ENCODE assay signal across 16 mouse cellular contexts in the genomic region with DNA sequence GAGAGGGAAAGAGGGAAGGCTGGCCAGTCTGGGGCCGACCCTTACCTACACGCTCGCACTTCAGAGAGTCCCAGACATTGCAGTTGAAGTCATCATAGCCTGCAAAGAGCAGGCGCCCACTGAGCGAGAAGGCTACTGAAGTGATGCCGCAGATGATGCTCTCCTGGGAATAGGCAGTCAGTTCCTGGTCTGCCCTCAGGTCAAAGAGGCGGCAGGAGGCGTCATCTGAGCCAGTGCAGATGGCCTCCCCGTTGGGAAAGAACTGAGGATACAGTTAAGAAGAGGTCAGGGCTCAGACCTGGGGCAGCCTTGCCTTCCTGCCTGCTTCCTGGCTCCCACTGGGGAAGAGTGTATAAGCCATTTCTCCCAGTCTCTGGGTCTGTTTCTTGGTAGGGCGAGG. TPM values are rescaled to one million over a fixed set of nuclear protein-coding genes. Genes with fewer than 3 reads are reported as not detected.
A peak's percentile ranks its signal among the peaks of the same experiment; 100 is the strongest.
DNase-seq lines count a peak whose midpoint lies in the region; ATAC-seq and TF ChIP-seq lines count a peak whose summit lies in the region.
"Had no signal": no experiment of that assay in that cellular context is flagged by ENCODE, and none has a peak within 500 bp of the region (broad histone marks: within the 10 kb centered on the region; RNA-seq: fewer than 3 reads in every experiment).

No protein-coding gene starts in this region.

- WGBS in hindbrain, embryonic 10.5 days, result 52% methylated on average over 10 of the region's 10 CpGs
- WGBS in hindbrain, postnatal 0 days, result 68% methylated on average over 10 of the region's 10 CpGs
- 62% methylated on average over 10 of the region's 10 CpGs for WGBS in midbrain, embryonic 11.5 days
- WGBS in midbrain, postnatal 0 days, result 65% methylated on average over 10 of the region's 10 CpGs
- WGBS in embryonic facial prominence, embryonic 15.5 days, result 42% methylated on average over 10 of the region's 10 CpGs
- 72% methylated on average over 10 of the region's 10 CpGs for WGBS in stomach, postnatal 0 days

- peaks cover 68% of the 10 kb centered on the region for H3K4me1 ChIP-seq in hindbrain, embryonic 10.5 days (replicated peaks)
- peaks cover under 1% of the 10 kb centered on the region; the same call in 1 of the 2 replicates for H3K4me1 ChIP-seq in hindbrain, postnatal 0 days (ENCODE audit: insufficient read depth, low read length)
- H3K4me1 ChIP-seq in midbrain, embryonic 11.5 days (ENCODE audit: control insufficient read depth, insufficient read depth, low read length), result peaks cover 22% of the 10 kb centered on the region
- H3K4me1 ChIP-seq in midbrain, postnatal 0 days (ENCODE audit: insufficient read depth, low read length), result no peaks in the 10 kb centered on the region
- H3K4me1 ChIP-seq in embryonic facial prominence, embryonic 15.5 days, result peaks cover 21% of the 10 kb centered on the region
- H3K4me1 ChIP-seq in stomach, postnatal 0 days (replicated peaks; ENCODE audit: control insufficient read depth, insufficient read depth), result 0 out of 2 replicates have a peak, but pooled peaks cover 6% of the 10 kb centered on the region

- no peak for ATAC-seq in hindbrain, postnatal 0 days
- no peak for ATAC-seq in midbrain, embryonic 11.5 days (ENCODE audit: low FRiP score)
- ATAC-seq in midbrain, postnatal 0 days (ENCODE audit: low FRiP score), result no peak
- no peak for ATAC-seq in embryonic facial prominence, embryonic 15.5 days (ENCODE audit: insufficient number of reproducible peaks, low FRiP score, low TSS enrichment, low read depth)
- no peak for ATAC-seq in stomach, postnatal 0 days (ENCODE audit: low FRiP score, low TSS enrichment)
- ATAC-seq: inflammation-experienced regulatory T-cells, adult 6 months had no signal

- TF ChIP-seq CTCF in hindbrain, postnatal 0 days (IDR thresholded peaks at IDR 0.05; ENCODE audit: low read depth), result no peak
- no peak for TF ChIP-seq CTCF in midbrain, postnatal 0 days (IDR thresholded peaks at IDR 0.05)
- TF ChIP-seq CTCF in stomach, postnatal 0 days (IDR thresholded peaks at IDR 0.05; ENCODE audit: low read depth), result no peak

- H3K9ac ChIP-seq in hindbrain, postnatal 0 days (replicated peaks; ENCODE audit: low read length), result no peak overlapping the region
- no peak overlapping the region for H3K9ac ChIP-seq in midbrain, embryonic 11.5 days (ENCODE audit: low read length)
- H3K9ac ChIP-seq in midbrain, postnatal 0 days (replicated peaks; ENCODE audit: low read length, poor library complexity, severe bottlenecking), result no peak overlapping the region
- H3K9ac ChIP-seq in embryonic facial prominence, embryonic 15.5 days, result peak overlapping the region; percentile 13; the same call in 1 of the 2 replicates
- H3K9ac ChIP-seq in stomach, postnatal 0 days (ENCODE audit: low read length), result 0 out of 2 replicates have a peak overlapping the region, but pooled peaks have one; percentile 23

- H3K36me3 ChIP-seq in hindbrain, embryonic 10.5 days, result peaks cover 46% of the 10 kb centered on the region
- no peaks in the 10 kb centered on the region for H3K36me3 ChIP-seq in hindbrain, postnatal 0 days (ENCODE audit: insufficient read depth, low read length)
- H3K36me3 ChIP-seq in midbrain, embryonic 11.5 days (ENCODE audit: control insufficient read depth, insufficient read depth, low read length), result peaks cover 12% of the 10 kb centered on the region
- no peaks in the 10 kb centered on the region for H3K36me3 ChIP-seq in midbrain, postnatal 0 days (ENCODE audit: insufficient read depth, low read length)
- H3K36me3 ChIP-seq in embryonic facial prominence, embryonic 15.5 days, result peaks cover 20% of the 10 kb centered on the region
- no peaks in the 10 kb centered on the region for H3K36me3 ChIP-seq in stomach, postnatal 0 days (ENCODE audit: control insufficient read depth, insufficient read depth, low read length)

- H3K4me3 ChIP-seq in hindbrain, embryonic 10.5 days, result 0 out of 2 replicates have a peak overlapping the region, but pooled peaks have one; percentile 11
- no peak overlapping the region for H3K4me3 ChIP-seq in hindbrain, postnatal 0 days (ENCODE audit: low read length)
- no peak overlapping the region for H3K4me3 ChIP-seq in midbrain, embryonic 11.5 days (ENCODE audit: low read depth, low read length)
- no peak overlapping the region for H3K4me3 ChIP-seq in midbrain, postnatal 0 days (ENCODE audit: low read depth, low read length)
- H3K4me3 ChIP-seq in embryonic facial prominence, embryonic 15.5 days (replicated peaks), result no peak overlapping the region
- H3K4me3 ChIP-seq in stomach, postnatal 0 days (ENCODE audit: low read depth, low read length), result no peak overlapping the region
- H3K4me3 ChIP-seq: erythroblast, embryonic 14.5 days; left cerebral cortex, adult 2 months; myocyte had no signal

- peak; percentile 41 for DNase-seq in hindbrain, embryonic 10.5 days (ENCODE audit: low spot score)
- DNase-seq in hindbrain, postnatal 0 days (ENCODE audit: low spot score), result no peak
- peak; percentile 8 for DNase-seq in midbrain, embryonic 11.5 days (ENCODE audit: low spot score, missing footprints)
- no peak for DNase-seq in midbrain, postnatal 0 days (ENCODE audit: low spot score)
- no peak for DNase-seq in stomach, postnatal 0 days (ENCODE audit: low spot score)
- DNase-seq in Muller cell, postnatal 12 days (ENCODE audit: inconsistent ontology term), result no peak
- DNase-seq: kidney, postnatal 4 days; right cerebral cortex, postnatal 14 days had no signal

- no peak for TF ChIP-seq EP300 in stomach, postnatal 0 days (optimal IDR thresholded peaks at IDR 0.05)

- no peaks in the 10 kb centered on the region for H3K9me3 ChIP-seq in hindbrain, embryonic 10.5 days
- no peaks in the 10 kb centered on the region for H3K9me3 ChIP-seq in hindbrain, postnatal 0 days (ENCODE audit: low read length)
- H3K9me3 ChIP-seq in midbrain, embryonic 11.5 days (ENCODE audit: control insufficient read depth, low read length), result no peaks in the 10 kb centered on the region
- H3K9me3 ChIP-seq in midbrain, postnatal 0 days (ENCODE audit: low read length), result no peaks in the 10 kb centered on the region
- no peaks in the 10 kb centered on the region for H3K9me3 ChIP-seq in embryonic facial prominence, embryonic 15.5 days (replicated peaks)
- no peaks in the 10 kb centered on the region for H3K9me3 ChIP-seq in stomach, postnatal 0 days (ENCODE audit: control insufficient read depth, low read length)

- peak overlapping the region; percentile 50 for H3K27ac ChIP-seq in hindbrain, embryonic 10.5 days
- H3K27ac ChIP-seq in hindbrain, postnatal 0 days, result no peak overlapping the region
- H3K27ac ChIP-seq in midbrain, embryonic 11.5 days (ENCODE audit: low read depth, low read length), result no peak overlapping the region; the same call in 1 of the 2 replicates
- no peak overlapping the region for H3K27ac ChIP-seq in midbrain, postnatal 0 days (ENCODE audit: low read depth, low read length)
- no peak overlapping the region for H3K27ac ChIP-seq in embryonic facial prominence, embryonic 15.5 days (replicated peaks)
- H3K27ac ChIP-seq in stomach, postnatal 0 days (replicated peaks), result peak overlapping the region; percentile 40; the same call in 1 of the 2 replicates
- H3K27ac ChIP-seq: left cerebral cortex, adult 2 months had no signal

- 0 out of 2 replicates have a peak, but pooled peaks cover 9% of the 10 kb centered on the region for H3K27me3 ChIP-seq in hindbrain, embryonic 10.5 days (ENCODE audit: insufficient read depth, poor library complexity, severe bottlenecking)
- H3K27me3 ChIP-seq in hindbrain, postnatal 0 days (ENCODE audit: insufficient read depth, low read length), result no peaks in the 10 kb centered on the region
- no peaks in the 10 kb centered on the region; the same call in 1 of the 2 replicates for H3K27me3 ChIP-seq in midbrain, embryonic 11.5 days (ENCODE audit: control insufficient read depth, insufficient read depth, low read length)
- no peaks in the 10 kb centered on the region for H3K27me3 ChIP-seq in midbrain, postnatal 0 days (ENCODE audit: insufficient read depth, low read length)
- H3K27me3 ChIP-seq in embryonic facial prominence, embryonic 15.5 days, result no peaks in the 10 kb centered on the region
- H3K27me3 ChIP-seq in stomach, postnatal 0 days (ENCODE audit: control insufficient read depth, insufficient read depth, low read length), result no peaks in the 10 kb centered on the region

- H3K4me2 ChIP-seq in hindbrain, postnatal 0 days (ENCODE audit: low read depth, low read length), result no peak overlapping the region
- no peak overlapping the region for H3K4me2 ChIP-seq in midbrain, embryonic 11.5 days
- H3K4me2 ChIP-seq in midbrain, postnatal 0 days (ENCODE audit: low read depth, low read length, poor library complexity, severe bottlenecking), result no peak overlapping the region
- no peak overlapping the region for H3K4me2 ChIP-seq in embryonic facial prominence, embryonic 15.5 days (replicated peaks)
- no peak overlapping the region for H3K4me2 ChIP-seq in stomach, postnatal 0 days (replicated peaks; ENCODE audit: low read depth)

RNA-seq across cellular contexts. Expression of gene Gnb3, which starts 4.5 kb away (rescaled TPM):
- polyA plus RNA-seq in hindbrain, embryonic 10.5 days (2016; fragmentation: Nextera tagmentation; extraction: Ambion mirVana), result 0.44 and 0.76 TPM in 2 replicates
- total RNA-seq in hindbrain, postnatal 0 days (2014; rRNA removed), result 0.68 and 0.72 TPM in 2 replicates
- polyA plus RNA-seq in hindbrain, postnatal 0 days (2015; fragmentation: Nextera tagmentation; extraction: Ambion mirVana), result 1.6 and 2.2 TPM in 2 replicates
- polyA plus RNA-seq in midbrain, embryonic 11.5 days (2014; fragmentation: Nextera tagmentation; extraction: Ambion mirVana), result 3.8 TPM in 2 replicates
- 0.52 and 0.66 TPM in 2 replicates for total RNA-seq in midbrain, postnatal 0 days (2014; rRNA removed)
- 0.23 and 1.1 TPM in 2 replicates for polyA plus RNA-seq in midbrain, postnatal 0 days (2015; fragmentation: Nextera tagmentation; extraction: Ambion mirVana)
- 2.0 and 2.1 TPM in 2 replicates for polyA plus RNA-seq in embryonic facial prominence, embryonic 15.5 days (2015; fragmentation: Nextera tagmentation; extraction: Ambion mirVana)
- polyA plus RNA-seq in stomach, postnatal 0 days (2015; fragmentation: Nextera tagmentation; extraction: Ambion mirVana), result 0.53 and 0.98 TPM in 2 replicates
- total RNA-seq: granulocyte monocyte progenitor cell, adult 5-6 weeks; left cerebral cortex, adult 2 months; liver, adult 2 months; megakaryocyte progenitor cell, adult 5-6 weeks had no signal
- polyA plus RNA-seq: erythroblast, embryonic 14.5 days; liver, adult 2 months had no signal

RNA-seq across cellular contexts. Expression of gene Cdca3, which starts 6.2 kb away (rescaled TPM):
- polyA plus RNA-seq in hindbrain, embryonic 10.5 days (2016; fragmentation: Nextera tagmentation; extraction: Ambion mirVana), result 232 and 255 TPM in 2 replicates
- 34.7 and 39.9 TPM in 2 replicates for total RNA-seq in hindbrain, postnatal 0 days (2014; rRNA removed)
- 40.9 and 47.3 TPM in 2 replicates for polyA plus RNA-seq in hindbrain, postnatal 0 days (2015; fragmentation: Nextera tagmentation; extraction: Ambion mirVana)
- polyA plus RNA-seq in midbrain, embryonic 11.5 days (2014; fragmentation: Nextera tagmentation; extraction: Ambion mirVana), result 225 and 244 TPM in 2 replicates
- 9.4 and 16.7 TPM in 2 replicates for total RNA-seq in midbrain, postnatal 0 days (2014; rRNA removed)
- 15.0 and 16.0 TPM in 2 replicates for polyA plus RNA-seq in midbrain, postnatal 0 days (2015; fragmentation: Nextera tagmentation; extraction: Ambion mirVana)
- polyA plus RNA-seq in embryonic facial prominence, embryonic 15.5 days (2015; fragmentation: Nextera tagmentation; extraction: Ambion mirVana), result 128 and 138 TPM in 2 replicates
- 43.3 and 52.8 TPM in 2 replicates for polyA plus RNA-seq in stomach, postnatal 0 days (2015; fragmentation: Nextera tagmentation; extraction: Ambion mirVana)

RNA-seq across cellular contexts. Expression of gene Usp5, which starts 6.2 kb away (rescaled TPM):
- 206 and 211 TPM in 2 replicates for polyA plus RNA-seq in hindbrain, embryonic 10.5 days (2016; fragmentation: Nextera tagmentation; extraction: Ambion mirVana)
- 222 and 233 TPM in 2 replicates for total RNA-seq in hindbrain, postnatal 0 days (2014; rRNA removed)
- polyA plus RNA-seq in hindbrain, postnatal 0 days (2015; fragmentation: Nextera tagmentation; extraction: Ambion mirVana), result 182 and 189 TPM in 2 replicates
- polyA plus RNA-seq in midbrain, embryonic 11.5 days (2014; fragmentation: Nextera tagmentation; extraction: Ambion mirVana), result 139 and 143 TPM in 2 replicates
- 218 and 219 TPM in 2 replicates for total RNA-seq in midbrain, postnatal 0 days (2014; rRNA removed)
- polyA plus RNA-seq in midbrain, postnatal 0 days (2015; fragmentation: Nextera tagmentation; extraction: Ambion mirVana), result 201 and 214 TPM in 2 replicates
- polyA plus RNA-seq in embryonic facial prominence, embryonic 15.5 days (2015; fragmentation: Nextera tagmentation; extraction: Ambion mirVana), result 140 and 141 TPM in 2 replicates
- 60.3 and 61.8 TPM in 2 replicates for polyA plus RNA-seq in stomach, postnatal 0 days (2015; fragmentation: Nextera tagmentation; extraction: Ambion mirVana)

RNA-seq across cellular contexts. Expression of gene Tpi1, which starts 21.4 kb away (rescaled TPM):
- 794 and 931 TPM in 2 replicates for polyA plus RNA-seq in hindbrain, embryonic 10.5 days (2016; fragmentation: Nextera tagmentation; extraction: Ambion mirVana)
- 506 and 525 TPM in 2 replicates for total RNA-seq in hindbrain, postnatal 0 days (2014; rRNA removed)
- 515 and 534 TPM in 2 replicates for polyA plus RNA-seq in hindbrain, postnatal 0 days (2015; fragmentation: Nextera tagmentation; extraction: Ambion mirVana)
- 619 and 639 TPM in 2 replicates for polyA plus RNA-seq in midbrain, embryonic 11.5 days (2014; fragmentation: Nextera tagmentation; extraction: Ambion mirVana)
- total RNA-seq in midbrain, postnatal 0 days (2014; rRNA removed), result 392 and 419 TPM in 2 replicates
- 415 and 480 TPM in 2 replicates for polyA plus RNA-seq in midbrain, postnatal 0 days (2015; fragmentation: Nextera tagmentation; extraction: Ambion mirVana)
- 779 and 809 TPM in 2 replicates for polyA plus RNA-seq in embryonic facial prominence, embryonic 15.5 days (2015; fragmentation: Nextera tagmentation; extraction: Ambion mirVana)
- 463 and 465 TPM in 2 replicates for polyA plus RNA-seq in stomach, postnatal 0 days (2015; fragmentation: Nextera tagmentation; extraction: Ambion mirVana)

RNA-seq across cellular contexts. Expression of gene P3h3, which starts 22.0 kb away (rescaled TPM):
- 12.6 and 13.4 TPM in 2 replicates for polyA plus RNA-seq in hindbrain, embryonic 10.5 days (2016; fragmentation: Nextera tagmentation; extraction: Ambion mirVana)
- total RNA-seq in hindbrain, postnatal 0 days (2014; rRNA removed), result 71.3 and 79.5 TPM in 2 replicates
- polyA plus RNA-seq in hindbrain, postnatal 0 days (2015; fragmentation: Nextera tagmentation; extraction: Ambion mirVana), result 11.3 and 12.0 TPM in 2 replicates
- polyA plus RNA-seq in midbrain, embryonic 11.5 days (2014; fragmentation: Nextera tagmentation; extraction: Ambion mirVana), result 7.8 and 7.9 TPM in 2 replicates
- 67.4 and 74.4 TPM in 2 replicates for total RNA-seq in midbrain, postnatal 0 days (2014; rRNA removed)
- 9.8 and 11.2 TPM in 2 replicates for polyA plus RNA-seq in midbrain, postnatal 0 days (2015; fragmentation: Nextera tagmentation; extraction: Ambion mirVana)
- 55.9 and 57.6 TPM in 2 replicates for polyA plus RNA-seq in embryonic facial prominence, embryonic 15.5 days (2015; fragmentation: Nextera tagmentation; extraction: Ambion mirVana)
- polyA plus RNA-seq in stomach, postnatal 0 days (2015; fragmentation: Nextera tagmentation; extraction: Ambion mirVana), result 9.7 and 10.7 TPM in 2 replicates
- polyA plus RNA-seq: erythroblast, embryonic 14.5 days had no signal

Comparison
In these comparisons a context has a peak if more than half of its experiments do, and no peak if none do; other contexts are left out.
1. DNase-seq: peak in hindbrain, embryonic 10.5 days (single experiment) and midbrain, embryonic 11.5 days (single experiment); none in hindbrain, postnatal 0 days (single experiment), midbrain, postnatal 0 days (single experiment), stomach, postnatal 0 days (single experiment) and Muller cell, postnatal 12 days (single experiment).
2. H3K27ac ChIP-seq: peak in hindbrain, embryonic 10.5 days (single experiment) and stomach, postnatal 0 days (single experiment); none in hindbrain, postnatal 0 days (single experiment), midbrain, embryonic 11.5 days (single experiment), midbrain, postnatal 0 days (single experiment) and embryonic facial prominence, embryonic 15.5 days (single experiment).
3. H3K9ac ChIP-seq: peak in embryonic facial prominence, embryonic 15.5 days (single experiment) and stomach, postnatal 0 days (single experiment); none in hindbrain, postnatal 0 days (single experiment), midbrain, embryonic 11.5 days (single experiment) and midbrain, postnatal 0 days (single experiment).